Mouse (Mus musculus): Measurements from ENCODE around the gene Prss40.

The Prss40 gene

GRCm38 (mm10) chr1:34560843-34561242 lies at the start of gene Prss40:
Gene Prss40 (minus strand): TSS chr1:34560943.
- no peak for DNase-seq (ENCODE audit: low spot score)

- DNase-seq (ENCODE audit: low spot score), result peak; percentile 65
Measured at GRCm38 (mm10) chr1:34602363-34602762, 41.6 kb upstream of the Prss40 start.

- no peak for DNase-seq (ENCODE audit: low spot score)
Measured at GRCm38 (mm10) chr1:34601323-34602047, 40.7 kb upstream of the Prss40 start.

GRCm38 (mm10) chr1:34600000-34600399 lies 39.3 kb upstream of the Prss40 start:
- DNase-seq (ENCODE audit: low spot score), result no peak

- no peak for DNase-seq (ENCODE audit: low spot score)
Measured at GRCm38 (mm10) chr1:34587298-34588096, 26.8 kb upstream of the Prss40 start.

- DNase-seq (ENCODE audit: low spot score), result no peak
Measured at GRCm38 (mm10) chr1:34584736-34585135, 24.0 kb upstream of the Prss40 start.

- no peak for DNase-seq (ENCODE audit: low spot score)
Measured at GRCm38 (mm10) chr1:34583821-34584263, 23.1 kb upstream of the Prss40 start.

- DNase-seq (ENCODE audit: low spot score), result no peak
Measured at GRCm38 (mm10) chr1:34582218-34582617, 21.5 kb upstream of the Prss40 start.

GRCm38 (mm10) chr1:34579782-34580356 lies 19.1 kb upstream of the Prss40 start:
- DNase-seq (ENCODE audit: low spot score), result no peak

- DNase-seq (ENCODE audit: low spot score), result peak; percentile 68
Measured at GRCm38 (mm10) chr1:34578851-34579781, 18.4 kb upstream of the Prss40 start, which contains the start of gene Amer3. Gene Amer3 (plus strand): TSS chr1:34579657.

GRCm38 (mm10) chr1:34573221-34573620 lies 12.5 kb upstream of the Prss40 start:
- no peak for DNase-seq (ENCODE audit: low spot score)

- DNase-seq (ENCODE audit: low spot score), result no peak
Measured at GRCm38 (mm10) chr1:34571431-34571830, 10.7 kb upstream of the Prss40 start.

GRCm38 (mm10) chr1:34569876-34570275 lies 9.1 kb upstream of the Prss40 start:
- DNase-seq (ENCODE audit: low spot score), result peak; percentile 40

- DNase-seq (ENCODE audit: low spot score), result no peak
Measured at GRCm38 (mm10) chr1:34568120-34568519, 7.4 kb upstream of the Prss40 start.

- no peak for DNase-seq (ENCODE audit: low spot score)
Measured at GRCm38 (mm10) chr1:34564383-34565045, 3.8 kb upstream of the Prss40 start.

- DNase-seq (ENCODE audit: low spot score), result no peak
Measured at GRCm38 (mm10) chr1:34554275-34554674, 6.5 kb downstream of the Prss40 start.

- DNase-seq (ENCODE audit: low spot score), result no peak
Measured at GRCm38 (mm10) chr1:34553690-34554089, 7.1 kb downstream of the Prss40 start.

- DNase-seq (ENCODE audit: low spot score), result no peak
Measured at GRCm38 (mm10) chr1:34547074-34547473, 13.7 kb downstream of the Prss40 start.

GRCm38 (mm10) chr1:34536767-34537485 lies 23.8 kb downstream of the Prss40 start:
- peak; percentile 62 for DNase-seq (ENCODE audit: low spot score)

- DNase-seq (ENCODE audit: low spot score), result no peak
Measured at GRCm38 (mm10) chr1:34536291-34536766, 24.4 kb downstream of the Prss40 start.
